Mouse (Mus musculus) v-Abl transformed pro-B cells (cell line): ENCODE measurements around the gene Nsg1.

ENCODE experiments used
- in situ Hi-C, 2 experiments: fragments of 400-800 bp; cut with MboI; formaldehyde crosslinking; loops; one replicate each; pipeline ENCODE4 v1.15.1; 2025; ENCODE audit not compliant: unreplicated experiment in 2 of 2

Nsg1 gene

DNA sequence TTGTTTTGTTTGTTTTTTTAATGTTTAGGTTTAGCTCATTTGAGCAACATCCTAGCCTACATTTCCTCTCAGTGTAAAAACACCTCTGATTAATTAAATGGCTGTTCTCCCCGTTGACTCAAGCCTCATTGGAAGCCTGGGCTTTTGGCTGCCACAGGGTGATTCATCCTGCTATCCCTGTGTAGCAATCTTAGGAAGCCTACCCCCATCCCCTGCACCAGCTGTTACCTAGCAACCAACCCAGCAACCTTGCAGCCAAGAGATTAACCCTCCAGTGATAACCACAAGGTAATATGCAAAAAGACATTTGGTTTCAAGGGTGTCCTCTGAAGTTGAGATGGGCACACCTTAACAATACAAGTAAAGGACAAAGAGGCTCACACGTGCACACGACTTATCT, 8.4 kb downstream of the Nsg1 start:
- in situ Hi-C loops: no loop called here

DNA sequence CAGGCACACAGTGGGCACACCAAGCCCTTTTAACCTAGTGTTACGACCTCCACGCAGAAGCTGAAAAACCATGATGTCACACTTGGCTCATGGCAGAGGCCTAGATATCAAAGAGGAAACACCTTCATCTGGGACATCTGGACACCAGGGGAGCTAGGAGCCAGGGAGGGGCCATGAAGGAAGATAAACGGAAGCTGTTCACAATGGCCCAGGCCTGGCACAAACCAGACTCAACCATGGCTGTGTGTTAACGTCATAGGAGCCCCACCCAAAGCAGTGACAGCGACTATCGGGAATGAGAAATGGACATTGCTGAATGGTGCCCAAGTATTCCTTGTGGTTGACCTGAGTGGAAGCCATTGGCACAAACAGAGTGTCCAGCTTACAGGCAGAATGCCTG, 13.2 kb downstream of the Nsg1 start:
- in situ Hi-C loops: no loop called here

DNA sequence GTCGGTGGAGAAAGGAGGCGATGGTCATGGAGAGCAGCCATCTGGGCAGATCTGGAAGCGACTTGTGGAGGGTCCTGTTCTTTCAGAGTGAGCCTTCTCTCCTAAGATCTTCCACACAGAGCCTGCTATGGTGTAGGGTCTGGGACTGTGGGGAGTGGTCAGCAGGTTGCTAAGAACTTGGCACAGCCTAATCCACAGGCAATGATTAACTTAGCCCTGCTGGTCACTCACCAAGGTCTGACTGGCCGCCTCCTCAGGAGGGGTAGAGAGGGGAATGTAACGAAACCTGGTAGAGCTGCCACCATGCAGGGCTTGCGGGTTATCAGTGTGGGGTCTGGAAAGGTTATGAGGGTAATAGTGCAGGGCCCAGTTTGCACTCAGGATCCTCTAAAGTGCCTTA, 18.8 kb downstream of the Nsg1 start:
- in situ Hi-C loops: no loop called here

GRCm38 (mm10) chr5:38137163-38137562, 22.5 kb downstream of the Nsg1 start:
- in situ Hi-C loops: no loop called here

DNA sequence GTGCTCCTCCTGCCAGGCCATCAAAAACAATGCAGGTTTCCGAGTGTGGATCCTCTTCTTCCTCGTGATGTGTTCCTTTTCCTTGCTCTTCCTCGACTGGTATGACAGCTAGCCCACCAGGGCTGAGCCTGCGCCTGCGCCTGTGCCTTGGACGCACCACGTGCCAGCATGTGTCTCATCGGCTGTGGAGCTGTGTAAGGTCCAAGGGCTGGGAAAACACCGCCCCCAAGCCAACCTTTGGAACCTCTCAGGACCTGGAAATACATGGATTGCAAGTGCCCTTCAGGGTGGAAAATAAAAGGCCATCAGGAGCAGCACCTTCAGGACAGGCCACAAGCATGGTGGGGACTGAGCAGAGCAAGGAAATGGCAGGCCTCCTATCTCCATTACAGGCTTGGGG, 23.5 kb downstream of the Nsg1 start:
- in situ Hi-C loops: no loop called here

DNA sequence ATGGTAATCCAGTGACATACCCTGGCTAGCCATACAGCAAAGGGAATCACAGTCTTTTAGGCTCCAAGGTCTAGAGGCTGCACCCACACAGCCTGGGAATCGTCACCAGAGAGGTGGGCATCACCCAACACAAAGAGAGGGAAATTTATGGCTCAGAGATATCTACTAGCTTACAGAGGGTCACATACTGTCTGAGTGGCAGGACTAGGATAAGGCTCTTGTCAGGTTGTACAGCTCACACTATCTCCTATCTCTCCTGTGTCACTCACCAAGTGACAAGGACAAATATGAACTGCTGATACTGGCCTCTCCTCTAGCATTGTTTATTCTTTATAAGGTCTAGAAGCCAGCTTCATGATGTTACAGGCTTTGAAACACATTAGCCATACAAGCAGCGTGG, 30.4 kb downstream of the Nsg1 start:
- in situ Hi-C loops: no loop called here

DNA sequence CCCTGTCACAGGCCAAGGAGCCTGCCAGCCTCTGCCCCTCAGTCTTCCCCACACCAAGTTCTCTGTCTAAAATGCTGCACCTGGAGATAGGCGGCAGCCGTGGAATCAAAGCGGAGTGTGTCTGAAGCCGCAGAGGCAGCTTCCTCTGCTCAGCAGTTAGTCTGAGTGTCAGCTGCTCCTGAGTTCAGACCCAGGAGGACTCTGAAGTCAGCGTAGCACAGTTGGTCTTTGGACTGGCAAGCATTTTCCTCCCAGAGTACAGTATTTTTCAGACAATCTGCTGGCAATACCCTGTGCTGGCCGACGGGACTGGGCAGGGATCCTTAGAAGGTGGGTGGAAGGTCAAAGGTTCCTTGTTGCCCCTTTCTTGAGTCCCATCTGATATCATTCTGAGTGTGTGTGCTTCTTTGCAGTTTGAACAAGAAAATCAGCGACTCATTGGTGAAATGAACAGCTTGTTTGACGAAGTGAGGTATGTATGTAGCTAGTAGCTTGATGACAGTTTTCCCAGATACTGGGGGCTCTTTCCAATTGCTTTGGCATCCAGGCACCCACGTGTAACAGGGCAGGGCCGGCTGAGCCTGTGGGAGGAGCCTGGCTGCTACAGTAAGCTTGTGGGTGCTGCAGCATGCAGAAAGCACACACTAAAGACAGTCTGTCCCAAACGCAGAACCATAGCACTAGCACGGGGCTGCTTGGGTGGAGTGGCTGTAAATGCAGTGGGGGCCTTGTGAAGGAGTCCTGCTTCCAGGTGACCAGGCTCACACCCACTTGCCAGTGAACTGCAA, 33.0 kb downstream of the Nsg1 start:
- in situ Hi-C loops: no loop called here

DNA sequence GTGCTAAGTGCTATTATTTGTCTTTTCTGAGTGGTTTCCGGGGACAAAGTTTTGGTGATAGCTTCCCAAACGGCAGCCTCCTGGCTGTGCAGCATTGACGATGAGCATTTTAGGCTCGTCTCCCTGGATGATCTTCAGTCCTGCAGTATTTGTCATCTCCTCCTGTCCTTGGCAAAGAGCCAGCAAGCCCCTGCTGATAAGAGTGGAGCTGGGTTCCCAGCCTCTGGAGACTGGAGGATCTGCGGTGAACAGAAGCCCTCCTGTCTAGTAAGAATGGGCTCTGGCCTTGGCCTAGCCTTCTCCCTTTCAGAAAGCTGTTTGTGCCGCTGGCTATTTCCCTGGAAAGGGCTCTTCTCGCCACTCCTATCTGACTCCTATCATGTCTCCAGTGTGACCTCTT, 38.0 kb downstream of the Nsg1 start:
- in situ Hi-C loops: no loop called here

- in situ Hi-C loops: no loop called here
These were observed 40.4 kb downstream of the Nsg1 start for GRCm38 (mm10) chr5:38119268-38119667.

DNA sequence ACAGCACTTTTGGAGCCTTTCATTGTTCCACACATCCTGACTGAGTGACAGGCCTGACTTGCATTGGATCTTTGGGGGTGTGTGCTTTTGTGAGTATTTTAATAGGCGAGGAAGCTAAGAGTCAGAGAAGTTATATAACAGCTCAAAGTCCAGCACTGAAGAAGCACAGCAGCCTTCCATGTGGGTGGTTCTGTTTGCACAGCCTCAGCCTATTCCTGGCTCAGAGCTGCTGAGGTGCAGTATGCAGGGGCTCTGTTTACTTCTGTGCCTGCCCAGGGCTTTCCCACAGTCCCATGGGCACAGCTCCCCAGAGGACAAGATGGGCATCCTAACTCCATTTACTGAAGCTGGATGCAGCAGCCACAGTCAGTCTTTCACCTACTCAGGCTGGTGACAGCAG, 42.7 kb downstream of the Nsg1 start:
- in situ Hi-C loops: no loop called here

GRCm38 (mm10) chr5:38114526-38114925, 45.2 kb downstream of the Nsg1 start:
- in situ Hi-C loops: no loop called here

- in situ Hi-C loops: no loop called here
These were observed 52.9 kb downstream of the Nsg1 start for GRCm38 (mm10) chr5:38106807-38107206.

GRCm38 (mm10) chr5:38106080-38106697, 53.5 kb downstream of the Nsg1 start:
- in situ Hi-C loops: no loop called here

DNA sequence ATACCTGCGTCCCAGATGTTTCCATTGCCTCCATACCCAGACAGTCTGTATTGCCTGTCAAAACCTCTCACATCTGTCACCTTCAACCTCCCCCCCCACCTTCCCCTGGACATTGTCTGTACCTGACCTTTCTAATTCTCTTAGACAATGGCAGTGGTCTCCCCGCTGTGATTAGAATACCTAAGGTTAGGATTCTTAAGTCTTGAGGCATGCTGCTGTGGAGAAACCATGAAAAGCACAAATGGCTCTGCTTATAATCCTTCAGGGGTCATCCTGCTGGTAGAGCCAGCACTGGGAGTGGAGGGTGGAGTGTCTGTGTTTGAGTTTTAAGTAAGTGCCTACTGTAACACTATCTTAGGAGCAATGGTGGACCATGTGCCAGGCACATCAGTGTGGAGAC, 56.8 kb downstream of the Nsg1 start:
- in situ Hi-C loops: no loop called here

- in situ Hi-C loops: loop anchor here (10.0 to 25.0 kb wide), 4 partner anchors 337 to 1162 kb away; no protein-coding TSS in a partner anchor
These were observed 60.5 kb downstream of the Nsg1 start for GRCm38 (mm10) chr5:38099139-38099676.

GRCm38 (mm10) chr5:38097501-38098093, 62.1 kb downstream of the Nsg1 start:
- in situ Hi-C loops: loop anchor here (10.0 to 25.0 kb wide), 4 partner anchors 335 to 1160 kb away; no protein-coding TSS in a partner anchor

DNA sequence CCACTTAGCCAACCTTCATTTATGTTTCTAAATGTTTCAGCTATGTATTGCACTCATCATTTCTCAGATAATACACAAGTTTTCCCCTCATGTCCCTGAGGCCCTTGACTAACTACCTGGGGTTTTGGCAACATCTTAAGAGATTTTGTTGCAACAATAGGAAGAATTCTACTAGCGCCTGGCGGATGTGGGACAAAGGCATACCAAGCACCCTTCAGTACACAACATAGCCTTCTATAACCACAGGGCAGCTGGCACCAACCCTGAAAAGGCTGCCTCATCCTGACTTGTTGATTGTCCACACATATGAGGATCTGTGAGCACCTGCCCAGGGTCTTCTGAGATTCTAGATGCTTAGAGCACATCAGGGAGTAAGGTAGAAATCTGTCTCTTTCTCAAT, 65.4 kb downstream of the Nsg1 start:
- in situ Hi-C loops: loop anchor here (5.0 to 25.0 kb wide), 5 partner anchors 332 to 1157 kb away; no protein-coding TSS in a partner anchor

GRCm38 (mm10) chr5:38091966-38092304, 67.8 kb downstream of the Nsg1 start:
- in situ Hi-C loops: loop anchor here (5.0 to 25.0 kb wide), 5 partner anchors 330 to 1155 kb away; no protein-coding TSS in a partner anchor

- in situ Hi-C loops: loop anchor here (5.0 to 25.0 kb wide), 5 partner anchors 329 to 1154 kb away; no protein-coding TSS in a partner anchor
These were observed 68.4 kb downstream of the Nsg1 start for GRCm38 (mm10) chr5:38091046-38091965.

- in situ Hi-C loops: loop anchor here (5.0 to 25.0 kb wide), 5 partner anchors 328 to 1153 kb away; no protein-coding TSS in a partner anchor
These were observed 69.1 kb downstream of the Nsg1 start for GRCm38 (mm10) chr5:38090581-38090980.
